Mouse (Mus musculus): ENCODE results near the gene Riok1. TPM values are rescaled to one million over a fixed set of nuclear protein-coding genes. Genes with fewer than 3 reads are reported as not detected.

Gene Riok1
- polyA plus RNA-seq (2014; fragmentation: Nextera tagmentation; extraction: Ambion mirVana) = 48.2 and 48.7 TPM in 2 replicates

- 6% methylated on average over 37 of the region's 37 CpGs for WGBS
- ATAC-seq (replicated peaks; ENCODE audit: low FRiP score) = peak; percentile 80
- DNase-seq (ENCODE audit: low spot score) = no peak
These were observed at the start of gene Riok1 for GRCm38 (mm10) chr13:38036343-38037043. Gene Riok1 (plus strand): TSS chr13:38036995.

GRCm38 (mm10) chr13:37989701-37990100 is 47.1 kb upstream of the Riok1 start:
- WGBS = 88% methylated on average over 8 of the region's 8 CpGs
- no peak for ATAC-seq (replicated peaks; ENCODE audit: low FRiP score)
- Histone ChIP-seq H3K9me3 (ENCODE audit: control insufficient read depth, low read length) (no peaks in the 10 kb centered on the region), H3K9ac (ENCODE audit: low read depth, low read length) (no peak overlapping the region), H3K36me3 (ENCODE audit: control insufficient read depth, insufficient read depth, low read length) (peaks cover 44% of the 10 kb centered on the region), H3K4me2 (no peak overlapping the region), H3K4me1 (replicated peaks; ENCODE audit: control insufficient read depth, insufficient read depth, low read length) (no peaks in the 10 kb centered on the region; the same call in 1 of the 2 replicates), H3K27me3 (replicated peaks; ENCODE audit: control insufficient read depth, insufficient read depth, low read length) (no peaks in the 10 kb centered on the region), H3K27ac (ENCODE audit: low read depth, low read length) (no peak overlapping the region), H3K4me3 (ENCODE audit: low read depth, low read length) (no peak overlapping the region)
- no peak for DNase-seq (ENCODE audit: low spot score)

More at GRCm38 (mm10) chr13:38036343-38037043, at the start of gene Riok1:
- no peaks in the 10 kb centered on the region for H3K9me3 ChIP-seq (ENCODE audit: control insufficient read depth, low read length)
- H3K27ac ChIP-seq (ENCODE audit: low read depth, low read length) = peak within 1 kb of the TSS; percentile 68; the same call in 1 of the 2 replicates
- peaks cover 10% of the 10 kb centered on the region for H3K36me3 ChIP-seq (ENCODE audit: control insufficient read depth, insufficient read depth, low read length)
- peaks cover 6% of the 10 kb centered on the region; the same call in 1 of the 2 replicates for H3K4me1 ChIP-seq (replicated peaks; ENCODE audit: control insufficient read depth, insufficient read depth, low read length)
- H3K4me2 ChIP-seq = peak within 1 kb of the TSS; percentile 92
- H3K4me3 ChIP-seq (ENCODE audit: low read depth, low read length) = peak within 1 kb of the TSS; percentile 86
- peak within 1 kb of the TSS; percentile 87 for H3K9ac ChIP-seq (ENCODE audit: low read depth, low read length)
- no peaks in the 10 kb centered on the region for H3K27me3 ChIP-seq (replicated peaks; ENCODE audit: control insufficient read depth, insufficient read depth, low read length)

- DNase-seq (ENCODE audit: low spot score) = peak; percentile 41
- ATAC-seq (replicated peaks; ENCODE audit: low FRiP score) = no peak
These were observed 44.0 kb upstream of the Riok1 start for GRCm38 (mm10) chr13:37992638-37993371.

GRCm38 (mm10) chr13:37993376-37993703 is 43.5 kb upstream of the Riok1 start:
- Histone ChIP-seq H3K4me1 (replicated peaks; ENCODE audit: control insufficient read depth, insufficient read depth, low read length) (no peaks in the 10 kb centered on the region; the same call in 1 of the 2 replicates), H3K27ac (ENCODE audit: low read depth, low read length) (peak overlapping the region; percentile 86), H3K9ac (ENCODE audit: low read depth, low read length) (peak overlapping the region; percentile 99), H3K4me2 (peak overlapping the region; percentile 80), H3K36me3 (ENCODE audit: control insufficient read depth, insufficient read depth, low read length) (peaks cover 20% of the 10 kb centered on the region), H3K9me3 (ENCODE audit: control insufficient read depth, low read length) (no peaks in the 10 kb centered on the region), H3K27me3 (replicated peaks; ENCODE audit: control insufficient read depth, insufficient read depth, low read length) (no peaks in the 10 kb centered on the region), H3K4me3 (ENCODE audit: low read depth, low read length) (peak overlapping the region; percentile 89)
- ATAC-seq (replicated peaks; ENCODE audit: low FRiP score) (no peak), DNase-seq (ENCODE audit: low spot score) (no peak)
- WGBS = under 1% methylated on average over 17 of the region's 17 CpGs

More at GRCm38 (mm10) chr13:37992638-37993371, 44.0 kb upstream of the Riok1 start:
- H3K36me3 ChIP-seq (ENCODE audit: control insufficient read depth, insufficient read depth, low read length) = peaks cover 20% of the 10 kb centered on the region
- peak overlapping the region; percentile 99 for H3K9ac ChIP-seq (ENCODE audit: low read depth, low read length)
- H3K27me3 ChIP-seq (replicated peaks; ENCODE audit: control insufficient read depth, insufficient read depth, low read length) = no peaks in the 10 kb centered on the region
- no peaks in the 10 kb centered on the region for H3K9me3 ChIP-seq (ENCODE audit: control insufficient read depth, low read length)
- H3K4me2 ChIP-seq = peak overlapping the region; percentile 80
- no peaks in the 10 kb centered on the region; the same call in 1 of the 2 replicates for H3K4me1 ChIP-seq (replicated peaks; ENCODE audit: control insufficient read depth, insufficient read depth, low read length)
- 11% methylated on average over 10 of the region's 10 CpGs for WGBS
- H3K27ac ChIP-seq (ENCODE audit: low read depth, low read length) = no peak overlapping the region
- H3K4me3 ChIP-seq (ENCODE audit: low read depth, low read length) = peak overlapping the region; percentile 89

- WGBS = under 1% methylated on average over 82 of the region's 89 CpGs
- DNase-seq (ENCODE audit: low spot score) = peak; percentile 95
- Histone ChIP-seq H3K4me1 (replicated peaks; ENCODE audit: control insufficient read depth, insufficient read depth, low read length) (no peaks in the 10 kb centered on the region; the same call in 1 of the 2 replicates), H3K4me2 (peak within 1 kb of the TSS; percentile 80), H3K36me3 (ENCODE audit: control insufficient read depth, insufficient read depth, low read length) (peaks cover 20% of the 10 kb centered on the region), H3K27ac (ENCODE audit: low read depth, low read length) (peak within 1 kb of the TSS; percentile 86), H3K4me3 (ENCODE audit: low read depth, low read length) (peak within 1 kb of the TSS; percentile 89), H3K27me3 (replicated peaks; ENCODE audit: control insufficient read depth, insufficient read depth, low read length) (no peaks in the 10 kb centered on the region), H3K9me3 (ENCODE audit: control insufficient read depth, low read length) (no peaks in the 10 kb centered on the region), H3K9ac (ENCODE audit: low read depth, low read length) (peak within 1 kb of the TSS; percentile 99)
- peak; percentile 98 for ATAC-seq (replicated peaks; ENCODE audit: low FRiP score)
These were observed 42.9 kb upstream of the Riok1 start, which contains the start of gene Ssr1 for GRCm38 (mm10) chr13:37993704-37994404. Gene Ssr1 (minus strand): TSS chr13:37994217.

GRCm38 (mm10) chr13:37994405-37994749 is 42.4 kb upstream of the Riok1 start:
- Histone ChIP-seq H3K27ac (ENCODE audit: low read depth, low read length) (0 out of 2 replicates have a peak overlapping the region, but pooled peaks have one; percentile 20), H3K27me3 (replicated peaks; ENCODE audit: control insufficient read depth, insufficient read depth, low read length) (no peaks in the 10 kb centered on the region), H3K9ac (ENCODE audit: low read depth, low read length) (peak overlapping the region; percentile 42; the same call in 1 of the 2 replicates), H3K4me2 (peak overlapping the region; percentile 52), H3K9me3 (ENCODE audit: control insufficient read depth, low read length) (no peaks in the 10 kb centered on the region), H3K4me3 (ENCODE audit: low read depth, low read length) (peak overlapping the region; percentile 89), H3K36me3 (ENCODE audit: control insufficient read depth, insufficient read depth, low read length) (peaks cover 15% of the 10 kb centered on the region), H3K4me1 (replicated peaks; ENCODE audit: control insufficient read depth, insufficient read depth, low read length) (no peaks in the 10 kb centered on the region; the same call in 1 of the 2 replicates)
- ATAC-seq (replicated peaks; ENCODE audit: low FRiP score) = peak; percentile 46
- 21% methylated on average over 7 of the region's 7 CpGs for WGBS
- no peak for DNase-seq (ENCODE audit: low spot score)

GRCm38 (mm10) chr13:37999713-38000112 is 37.1 kb upstream of the Riok1 start:
- DNase-seq (ENCODE audit: low spot score) = no peak
- Histone ChIP-seq H3K9ac (ENCODE audit: low read depth, low read length) (no peak overlapping the region), H3K27me3 (replicated peaks; ENCODE audit: control insufficient read depth, insufficient read depth, low read length) (no peaks in the 10 kb centered on the region), H3K36me3 (ENCODE audit: control insufficient read depth, insufficient read depth, low read length) (no peaks in the 10 kb centered on the region), H3K4me2 (no peak overlapping the region), H3K27ac (ENCODE audit: low read depth, low read length) (no peak overlapping the region), H3K4me3 (ENCODE audit: low read depth, low read length) (no peak overlapping the region), H3K9me3 (ENCODE audit: control insufficient read depth, low read length) (peaks cover 3% of the 10 kb centered on the region; the same call in 1 of the 2 replicates), H3K4me1 (replicated peaks; ENCODE audit: control insufficient read depth, insufficient read depth, low read length) (no peaks in the 10 kb centered on the region; the same call in 1 of the 2 replicates)
- 85% methylated on average over 3 of the region's 3 CpGs for WGBS
- peak; percentile 61; the same call in 1 of the 2 replicates for ATAC-seq (replicated peaks; ENCODE audit: low FRiP score)

- H3K9me3 ChIP-seq (ENCODE audit: control insufficient read depth, low read length) = peaks cover 3% of the 10 kb centered on the region; the same call in 1 of the 2 replicates
These were observed 34.3 kb upstream of the Riok1 start for GRCm38 (mm10) chr13:38002461-38002860.

More at GRCm38 (mm10) chr13:38002461-38002860, 34.3 kb upstream of the Riok1 start:
- Histone ChIP-seq H3K4me3 (ENCODE audit: low read depth, low read length) (no peak overlapping the region), H3K27ac (ENCODE audit: low read depth, low read length) (no peak overlapping the region), H3K4me1 (replicated peaks; ENCODE audit: control insufficient read depth, insufficient read depth, low read length) (no peaks in the 10 kb centered on the region), H3K4me2 (no peak overlapping the region), H3K9ac (ENCODE audit: low read depth, low read length) (no peak overlapping the region), H3K36me3 (ENCODE audit: control insufficient read depth, insufficient read depth, low read length) (no peaks in the 10 kb centered on the region), H3K27me3 (replicated peaks; ENCODE audit: control insufficient read depth, insufficient read depth, low read length) (no peaks in the 10 kb centered on the region)
- 35% methylated on average over 1 of the region's 1 CpGs for WGBS
- no peak for ATAC-seq (replicated peaks; ENCODE audit: low FRiP score)
- DNase-seq (ENCODE audit: low spot score) = no peak

Data from liver, embryonic 11.5 days (tissue).